Mouse (Mus musculus) monocyte, adult 5-6 weeks (primary cell): ENCODE measurements around the gene Ldlrad1. TPM values are rescaled to one million over a fixed set of nuclear protein-coding genes. Genes with fewer than 3 reads are reported as not detected.

Experiments used
- ATAC-seq: fragments of 153-309, 156-312 bp; replicated peaks from 2 replicates; pipeline ENCODE4 v1.8.0; 2017; ENCODE audit warnings: mild to moderate bottlenecking; ENCODE audit not compliant: low TSS enrichment, insufficient number of reproducible peaks, severe bottlenecking, poor library complexity, low FRiP score
- total RNA-seq: library from RNA; stranded (forward); fragments of 200-1000, 200-491, 200-594 nt; gene quantifications from 3 replicates; pipeline ENCODE4 v1.2.3, GENCODE M21; 2017

Gene Ldlrad1
- not detected in 3 replicates for total RNA-seq

- ATAC-seq, result no peak
Observed at GRCm38 (mm10) chr4:107208880-107209279, at the start of gene Ldlrad1. Ldlrad1 (plus strand) TSS chr4:107209180.

- no peak for ATAC-seq
Observed at GRCm38 (mm10) chr4:107160181-107160580, 48.8 kb upstream of the Ldlrad1 start.

GRCm38 (mm10) chr4:107163341-107163740 lies 45.6 kb upstream of the Ldlrad1 start:
- ATAC-seq, result no peak

- peak; percentile 89 for ATAC-seq
Observed at GRCm38 (mm10) chr4:107163756-107164587, 45.0 kb upstream of the Ldlrad1 start.

GRCm38 (mm10) chr4:107166700-107167099 lies 42.3 kb upstream of the Ldlrad1 start:
- ATAC-seq, result no peak

- peak; percentile 63 for ATAC-seq
Observed at GRCm38 (mm10) chr4:107167798-107168197, 41.2 kb upstream of the Ldlrad1 start.

GRCm38 (mm10) chr4:107177506-107177905 lies 31.5 kb upstream of the Ldlrad1 start:
- no peak for ATAC-seq

- peak; percentile 89 for ATAC-seq
Observed at GRCm38 (mm10) chr4:107178182-107178829, 30.7 kb upstream of the Ldlrad1 start, which contains the start of gene Tmem59. Tmem59 (plus strand) TSS chr4:107178399.

- ATAC-seq, result peak; percentile 20; the same call in 1 of the 2 replicates
Observed at GRCm38 (mm10) chr4:107178830-107179490, 30.0 kb upstream of the Ldlrad1 start, which contains the start of gene Tceanc2. Tceanc2 (minus strand) TSS chr4:107179116.

GRCm38 (mm10) chr4:107179561-107179960 lies 29.4 kb upstream of the Ldlrad1 start:
- ATAC-seq, result no peak

GRCm38 (mm10) chr4:107180746-107181145 lies 28.2 kb upstream of the Ldlrad1 start:
- ATAC-seq, result no peak

- no peak for ATAC-seq
Observed at GRCm38 (mm10) chr4:107181866-107182265, 27.1 kb upstream of the Ldlrad1 start.

GRCm38 (mm10) chr4:107182796-107183195 lies 26.2 kb upstream of the Ldlrad1 start:
- ATAC-seq, result no peak

- no peak for ATAC-seq
Observed at GRCm38 (mm10) chr4:107183203-107183602, 25.8 kb upstream of the Ldlrad1 start.

GRCm38 (mm10) chr4:107185703-107186102 lies 23.3 kb upstream of the Ldlrad1 start:
- ATAC-seq, result no peak

- ATAC-seq, result no peak
Observed at GRCm38 (mm10) chr4:107193841-107194240, 15.1 kb upstream of the Ldlrad1 start.

GRCm38 (mm10) chr4:107196454-107196853 lies 12.5 kb upstream of the Ldlrad1 start:
- no peak for ATAC-seq

- ATAC-seq, result no peak
Observed at GRCm38 (mm10) chr4:107198072-107198471, 10.9 kb upstream of the Ldlrad1 start.

- no peak for ATAC-seq
Observed at GRCm38 (mm10) chr4:107201779-107202178, 7.2 kb upstream of the Ldlrad1 start.
